Mouse (Mus musculus): ENCODE measurements around the gene Strip2.

- TF ChIP-seq POLR2A (IDR thresholded peaks at IDR 0.05; ENCODE audit: insufficient read depth, low read length) = no peak
- TF ChIP-seq CTCF (IDR thresholded peaks at IDR 0.05; ENCODE audit: low read depth, low read length) = no peak
Measured at GRCm38 (mm10) chr6:29891151-29891550, 25.7 kb upstream of the Strip2 start.

Measured in ES-Bruce4 (cell line).